Mouse (Mus musculus) right cerebral cortex, adult 18-20 months (tissue): Measurements from ENCODE around the gene Camk1.

Experiments
- DNase-seq: peaks from one replicate; pipeline ENCODE4 v3.0.0; 2022; ENCODE audit warnings: mixed read lengths

Camk1 gene

GRCm38 (mm10) chr6:113302258-113302657 is 41.5 kb downstream of the Camk1 start:
- DNase-seq: no peak

GRCm38 (mm10) chr6:113301350-113301749 is 42.4 kb downstream of the Camk1 start:
- no peak for DNase-seq

- no peak for DNase-seq
Observed at GRCm38 (mm10) chr6:113296639-113297038, 47.1 kb downstream of the Camk1 start.

- DNase-seq: no peak
Observed at GRCm38 (mm10) chr6:113296046-113296445, 47.7 kb downstream of the Camk1 start.

GRCm38 (mm10) chr6:113292938-113293337 is 50.8 kb downstream of the Camk1 start:
- no peak for DNase-seq

GRCm38 (mm10) chr6:113290346-113290745 is 53.4 kb downstream of the Camk1 start:
- no peak for DNase-seq

- DNase-seq: no peak
Observed at GRCm38 (mm10) chr6:113289346-113289745, 54.4 kb downstream of the Camk1 start.

GRCm38 (mm10) chr6:113287236-113287635 is 56.5 kb downstream of the Camk1 start:
- peak; percentile 81 for DNase-seq

GRCm38 (mm10) chr6:113286316-113286715 is 57.5 kb downstream of the Camk1 start:
- DNase-seq: no peak

GRCm38 (mm10) chr6:113284931-113285330 is 58.9 kb downstream of the Camk1 start:
- no peak for DNase-seq
